Mouse (Mus musculus) T-cell, adult 2 months (primary cell): ENCODE measurements around the gene Ebf1.

Experiments
- DNase-seq: peaks from one replicate; pipeline ENCODE4 v3.0.0; 2022; ENCODE audit warnings: low spot score

Ebf1 gene

DNA sequence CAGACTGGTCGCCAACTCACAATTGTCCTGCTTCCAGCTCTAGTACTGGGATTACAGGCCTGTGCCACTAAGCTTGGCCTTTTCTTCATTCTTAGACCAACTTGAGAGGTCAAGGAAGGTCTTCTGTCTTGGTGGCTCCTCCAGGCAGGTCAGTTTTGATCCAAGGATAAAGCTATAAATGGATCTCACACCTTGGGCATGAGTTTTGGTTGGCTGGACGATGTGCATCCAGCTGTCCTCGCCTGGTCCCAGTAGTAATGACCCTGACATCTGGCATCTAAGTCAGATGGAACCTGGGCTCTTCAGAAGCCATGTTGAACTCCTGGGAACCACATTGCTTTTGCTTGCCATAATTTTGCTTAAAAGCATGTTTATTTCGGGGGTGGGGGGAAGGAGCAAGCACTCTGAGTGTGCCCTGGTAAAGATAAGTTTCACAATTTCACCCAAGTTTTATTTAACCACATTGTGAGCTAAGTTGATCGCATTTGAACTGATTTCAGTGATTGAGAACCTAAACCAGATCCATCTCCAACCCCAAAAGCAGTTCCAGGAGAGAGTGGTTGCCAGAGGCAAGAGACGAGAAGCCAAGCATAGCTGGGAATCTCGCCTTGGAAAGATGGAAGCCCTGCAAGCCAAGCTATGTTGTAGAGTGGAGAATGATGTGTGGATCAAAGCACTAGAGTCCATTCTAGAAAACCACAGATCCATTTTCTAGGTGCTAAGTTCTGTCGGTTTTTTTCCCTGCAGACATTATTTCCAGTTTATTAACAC lies 85.8 kb downstream of the Ebf1 start:
- no peak for DNase-seq

DNA sequence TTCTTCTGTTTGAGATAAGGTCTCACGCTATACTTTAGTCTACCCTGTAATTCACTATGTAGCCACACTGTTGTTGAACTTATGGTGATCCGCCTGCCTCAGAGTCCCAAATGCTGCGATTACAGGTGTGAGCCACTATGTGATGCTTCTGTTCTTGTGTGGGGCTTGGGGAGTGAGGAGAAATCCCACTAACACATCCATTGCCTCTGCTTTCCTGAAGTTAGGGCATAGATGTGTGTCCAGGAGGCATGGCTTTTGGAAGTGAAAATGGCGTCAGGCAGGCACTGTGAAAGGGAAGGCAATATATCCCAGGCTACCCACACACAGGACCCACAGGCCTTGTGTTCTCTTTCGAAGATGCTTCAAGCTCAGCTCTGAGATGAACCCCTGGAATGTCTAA lies 86.8 kb downstream of the Ebf1 start:
- DNase-seq = no peak

GRCm38 (mm10) chr11:44705811-44706210 lies 88.7 kb downstream of the Ebf1 start:
- no peak for DNase-seq

DNA sequence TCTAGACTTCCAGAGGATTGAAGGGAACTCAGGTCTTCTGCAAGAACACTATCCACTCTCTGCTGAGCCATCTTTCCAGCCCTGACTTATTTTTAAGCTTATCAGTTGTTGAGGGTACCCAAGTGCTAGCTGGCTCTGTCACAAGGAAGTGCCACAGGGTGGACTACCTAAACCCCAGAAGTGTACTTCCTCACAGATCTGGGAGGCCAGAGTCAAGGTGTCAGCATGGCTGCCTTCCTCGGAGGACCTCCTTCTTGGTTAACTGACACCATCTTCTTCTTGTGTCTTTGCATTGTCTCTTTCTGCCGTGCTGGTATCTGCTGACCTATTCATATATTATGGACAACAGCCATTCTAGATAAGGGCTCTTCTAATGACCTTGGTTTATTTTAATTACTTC lies 89.3 kb downstream of the Ebf1 start:
- no peak for DNase-seq

DNA sequence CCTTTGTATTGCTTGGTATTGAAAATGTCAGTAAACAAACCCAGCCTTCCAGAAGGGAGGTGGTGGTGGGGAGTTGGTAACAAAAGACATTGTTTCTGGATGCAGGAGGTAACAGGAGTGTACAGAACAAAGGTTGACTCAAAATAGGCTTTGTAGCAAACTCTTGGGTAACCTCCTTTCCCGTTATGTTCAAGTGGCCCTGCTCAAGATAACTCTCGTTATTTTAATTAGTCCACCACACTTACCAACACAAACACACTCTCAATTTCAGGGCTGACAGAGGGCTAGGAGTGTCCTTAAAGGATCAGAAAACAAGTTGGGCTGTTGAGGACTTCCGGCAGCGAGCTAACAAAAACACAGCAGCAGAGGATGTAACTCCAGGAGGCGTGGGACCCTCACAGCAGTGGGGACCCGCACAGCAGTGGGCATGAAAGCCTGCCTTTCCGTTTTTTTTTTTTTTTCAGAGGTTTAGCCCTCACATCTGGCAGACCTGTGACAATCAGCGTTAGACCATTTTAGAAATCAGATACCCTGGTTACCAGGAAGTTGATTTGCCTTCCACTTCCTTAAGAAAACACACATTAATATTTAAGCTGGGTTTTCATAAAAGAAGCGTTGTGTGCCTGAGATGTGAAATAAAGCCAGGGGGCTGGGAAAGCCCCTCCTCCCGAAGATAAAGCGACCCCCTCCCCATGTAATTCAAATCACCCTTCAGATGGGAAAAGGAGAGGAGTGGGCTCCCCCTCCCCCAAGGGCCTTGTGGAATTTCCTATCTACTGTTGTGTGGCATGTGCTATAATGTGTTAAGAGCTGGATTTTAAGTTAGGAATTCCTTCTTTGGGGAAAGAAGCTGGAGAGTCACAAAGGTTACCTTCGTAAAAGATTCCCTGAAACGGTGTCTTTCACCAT lies 90.5 kb downstream of the Ebf1 start:
- no peak for DNase-seq

- DNase-seq = no peak
These were observed 91.2 kb downstream of the Ebf1 start for GRCm38 (mm10) chr11:44708290-44708685.

- no peak for DNase-seq
These were observed 92.0 kb downstream of the Ebf1 start for GRCm38 (mm10) chr11:44709073-44709618.

- no peak for DNase-seq
These were observed 92.8 kb downstream of the Ebf1 start for GRCm38 (mm10) chr11:44709869-44710460.

GRCm38 (mm10) chr11:44710861-44711260 lies 93.7 kb downstream of the Ebf1 start:
- no peak for DNase-seq

DNA sequence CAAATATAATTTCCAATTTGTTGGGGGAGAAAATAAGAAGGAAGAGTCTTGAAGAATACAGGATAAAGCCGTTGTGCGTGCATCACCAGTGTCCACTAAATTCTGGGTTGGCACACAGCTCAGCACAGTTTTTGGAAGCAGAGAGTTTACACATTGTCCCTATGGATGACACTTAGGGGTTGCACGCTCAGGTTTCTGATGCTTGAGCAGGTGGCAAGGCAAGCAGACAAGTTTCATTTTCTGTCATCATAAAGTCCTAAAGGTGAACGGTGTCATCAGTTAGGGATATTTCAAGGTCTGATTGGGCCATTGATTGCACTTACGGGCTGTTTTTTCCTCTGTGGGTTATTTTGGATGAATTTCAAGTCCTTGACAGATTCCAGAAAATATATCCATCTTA lies 97.1 kb downstream of the Ebf1 start:
- DNase-seq = no peak

- no peak for DNase-seq
These were observed 98.7 kb downstream of the Ebf1 start for GRCm38 (mm10) chr11:44715776-44716175.

DNA sequence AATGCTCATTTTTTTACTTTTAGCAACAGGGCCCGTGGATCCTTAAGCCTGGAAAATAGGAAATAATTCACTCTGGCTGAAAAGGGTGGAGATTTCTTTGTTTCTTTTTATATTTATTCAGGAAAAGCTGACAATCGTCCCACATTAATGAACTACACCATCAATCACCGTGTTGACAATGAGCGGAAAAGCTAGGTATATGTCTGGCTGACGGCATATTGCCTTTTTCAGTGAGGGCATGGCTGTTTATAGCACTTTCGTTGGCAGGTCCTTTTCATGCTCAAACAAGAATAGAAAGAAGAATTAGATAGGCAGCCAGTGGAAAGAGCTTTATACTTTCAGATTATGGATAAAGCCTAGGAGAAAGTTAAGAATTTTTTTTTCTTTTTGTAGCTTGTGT lies 99.8 kb downstream of the Ebf1 start:
- no peak for DNase-seq

- no peak for DNase-seq
These were observed 100.5 kb downstream of the Ebf1 start for GRCm38 (mm10) chr11:44717636-44718035.

DNA sequence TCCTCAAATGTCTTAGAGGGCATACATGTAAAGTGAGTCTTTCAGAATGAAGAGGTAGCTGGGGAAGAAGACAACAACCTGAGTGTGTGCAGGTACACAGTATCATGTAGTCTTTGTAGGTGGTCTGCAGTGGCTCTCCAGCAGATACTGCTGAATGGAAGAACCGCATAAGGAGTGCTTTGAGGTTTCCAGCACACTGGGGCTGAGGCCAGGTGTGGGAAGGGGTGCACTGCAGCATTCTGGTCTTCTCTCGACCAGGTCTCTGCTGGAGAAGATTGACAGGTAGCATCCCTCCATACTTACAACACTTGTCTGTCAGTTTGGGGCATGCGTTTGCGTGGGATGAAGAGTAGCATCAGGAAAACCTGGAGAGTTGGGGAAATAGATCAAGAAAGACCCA lies 104.9 kb downstream of the Ebf1 start:
- no peak for DNase-seq

DNA sequence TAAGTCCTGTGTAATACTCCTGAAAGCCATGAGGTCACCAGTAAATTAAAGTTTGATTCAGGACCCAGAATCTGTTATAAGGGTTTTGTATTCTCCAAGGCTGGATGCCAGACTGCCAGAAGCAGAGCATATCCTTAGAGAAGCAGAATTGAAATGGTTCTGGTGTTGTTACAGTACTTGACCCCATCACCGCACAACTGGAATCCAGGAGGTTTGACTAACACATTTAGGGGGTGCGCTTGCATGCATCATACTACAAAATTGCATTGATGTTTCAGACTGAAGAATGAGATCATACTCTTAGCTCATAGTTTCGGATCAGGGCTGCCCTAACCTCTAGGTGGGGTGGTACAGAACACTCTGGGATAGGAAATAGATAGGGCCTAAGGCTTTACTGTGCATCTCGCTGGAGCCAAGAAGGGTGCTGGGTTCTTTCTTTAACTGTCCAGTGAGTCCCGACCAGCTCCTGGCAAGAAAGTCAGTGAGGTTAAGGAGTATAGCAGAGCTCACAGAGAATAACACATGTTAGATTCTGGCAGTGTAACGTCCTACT lies 106.9 kb downstream of the Ebf1 start:
- DNase-seq = no peak

DNA sequence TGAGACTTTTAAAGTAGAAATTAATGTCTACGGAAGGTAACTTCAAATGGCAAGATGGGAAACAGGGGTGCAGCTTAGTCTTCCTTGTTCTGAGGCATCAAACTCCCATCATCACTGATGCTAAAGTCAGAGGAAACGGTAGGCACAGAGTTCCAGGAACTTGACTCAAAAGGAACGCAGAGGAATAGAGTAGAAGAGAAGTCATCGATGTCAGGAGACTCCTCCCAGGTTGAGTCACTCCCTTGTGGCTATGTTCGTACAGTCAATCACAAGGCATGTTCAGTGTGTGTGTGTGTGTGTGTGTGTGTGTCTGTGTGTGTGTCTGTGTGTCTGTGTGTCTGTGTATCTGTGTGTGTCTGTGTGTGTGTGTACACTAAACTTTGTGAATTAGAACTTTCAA lies 108.6 kb downstream of the Ebf1 start:
- DNase-seq = no peak

DNA sequence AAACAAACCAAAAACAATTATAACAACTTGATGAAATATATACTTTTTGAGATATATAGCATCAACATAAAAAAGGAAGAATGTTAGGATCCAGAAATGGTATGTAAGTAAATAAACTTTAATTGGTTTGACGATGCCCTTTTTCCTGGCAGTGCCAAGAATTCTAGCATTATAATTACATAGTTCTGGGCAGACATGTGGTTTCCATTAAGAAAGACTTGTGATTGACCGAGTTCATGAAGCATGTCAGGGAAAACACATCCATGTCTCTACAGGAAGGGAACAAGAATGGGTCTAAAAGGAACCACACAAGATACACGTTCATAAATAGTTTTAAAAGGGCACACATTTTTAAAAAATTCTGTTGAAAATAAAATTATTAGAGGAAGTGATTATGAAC lies 110.3 kb downstream of the Ebf1 start:
- DNase-seq = no peak

GRCm38 (mm10) chr11:44727821-44728220 lies 110.7 kb downstream of the Ebf1 start:
- DNase-seq = no peak

DNA sequence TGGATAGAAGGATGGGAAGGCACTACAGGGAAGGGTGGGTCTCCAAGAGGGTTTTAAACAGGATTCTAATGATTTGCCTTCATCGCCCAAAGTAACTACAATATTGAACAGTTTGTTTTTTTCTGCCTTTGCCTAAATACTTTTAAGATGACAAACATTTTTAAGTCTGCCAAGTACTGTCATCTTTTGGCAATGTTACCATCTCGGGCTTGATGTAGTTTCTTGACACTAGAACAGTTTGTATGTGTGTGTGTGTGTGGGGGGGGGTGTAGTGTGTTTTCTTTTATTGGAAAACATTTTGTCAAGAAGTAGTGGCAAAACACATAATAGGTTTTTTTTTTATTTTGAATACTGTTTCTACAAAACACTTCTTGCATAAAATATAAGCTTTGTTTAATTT lies 111.2 kb downstream of the Ebf1 start:
- DNase-seq = no peak

GRCm38 (mm10) chr11:44729931-44730330 lies 112.8 kb downstream of the Ebf1 start:
- no peak for DNase-seq

- no peak for DNase-seq
These were observed 114.6 kb downstream of the Ebf1 start for GRCm38 (mm10) chr11:44731763-44732162.

GRCm38 (mm10) chr11:44733276-44733675 lies 116.2 kb downstream of the Ebf1 start:
- no peak for DNase-seq
